Mouse (Mus musculus) cerebellum, adult 2 months (tissue): ENCODE measurements at regions not wholly inside any gene's neighbourhood (a gene's known extent, or its start where the extent isn't known, plus 50 kb on each side); places are given as distances from the start of the nearest gene placed in this dataset.

Experiments used
- DNase-seq, 2 experiments: peaks; one replicate each; pipeline ENCODE4 v3.0.0; 2021
- H3K27ac ChIP-seq: fragments of 200-500 bp; 2 replicates; pipeline ENCODE4 v1.5.1; 2012; ENCODE audit warnings: low read length, control low read depth, inconsistent platforms; ENCODE audit not compliant: insufficient read depth
- H3K27me3 ChIP-seq: fragments of 200-500 bp; 2 replicates; pipeline ENCODE4 v1.6.1; 2012; ENCODE audit warnings: inconsistent platforms, mild to moderate bottlenecking, low read length, moderate library complexity; ENCODE audit not compliant: control insufficient read depth, insufficient read depth
- H3K4me1 ChIP-seq: fragments of 200-500 bp; 2 replicates; pipeline ENCODE4 v1.6.1; 2011; ENCODE audit warnings: low read length; ENCODE audit not compliant: control insufficient read depth, insufficient read depth
- H3K4me3 ChIP-seq: fragments of 200-500 bp; replicated peaks from 2 replicates; pipeline ENCODE3; 2011; ENCODE audit warnings: mild to moderate bottlenecking, low read depth, low read length, control low read depth; ENCODE audit not compliant: insufficient read depth
- CTCF ChIP-seq: fragments of 200-500 bp; IDR thresholded peaks from 2 replicates; pipeline ENCODE4 v1.5.1; 2011; ENCODE audit warnings: low read depth, mild to moderate bottlenecking, control low read depth, low read length, moderate library complexity, borderline replicate concordance; ENCODE audit not compliant: insufficient read depth
- POLR2A ChIP-seq: fragments of 200-500 bp; IDR thresholded peaks from 2 replicates; pipeline ENCODE4 v1.6.1; 2011; ENCODE audit warnings: low read length, control low read depth, borderline replicate concordance; ENCODE audit not compliant: insufficient read depth
- WGBS: fragments of 180-500 bp; shearing (Covaris S2); methylation state at CpG from one replicate; pipeline ENCODE4 v1.1.7; 2018; 5-methylcytosine and 5-hydroxymethylcytosine counted together

DNA sequence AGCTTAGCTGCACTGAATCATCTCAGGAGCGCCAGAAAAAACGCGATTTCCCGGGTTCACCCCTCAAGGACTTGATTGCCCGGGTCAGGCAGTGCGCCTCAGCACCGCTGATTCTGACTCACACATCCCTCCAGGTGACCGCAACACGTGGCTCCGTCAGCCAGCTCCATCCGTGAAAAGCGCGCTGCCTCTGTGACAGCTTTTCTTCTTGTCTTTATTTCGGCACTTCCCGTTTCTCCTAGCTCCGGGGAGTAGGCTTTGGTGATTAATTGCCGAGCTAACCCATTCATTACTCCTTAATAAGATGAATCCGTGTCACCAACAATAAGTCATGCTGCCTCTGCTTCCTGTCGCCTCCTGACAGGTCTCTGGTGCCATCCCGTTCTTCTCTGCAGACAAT, 108.6 kb downstream of the Katnal1 start:
- Histone ChIP-seq H3K27ac (no peak overlapping the region), H3K4me1 (no peaks in the 10 kb centered on the region), H3K4me3 (no peak overlapping the region), H3K27me3 (no peaks in the 10 kb centered on the region)
- 14% methylated on average over 20 of the region's 20 CpGs for WGBS
- TF ChIP-seq CTCF = no peak
- TF ChIP-seq POLR2A = no peak
- no peak for DNase-seq

DNA sequence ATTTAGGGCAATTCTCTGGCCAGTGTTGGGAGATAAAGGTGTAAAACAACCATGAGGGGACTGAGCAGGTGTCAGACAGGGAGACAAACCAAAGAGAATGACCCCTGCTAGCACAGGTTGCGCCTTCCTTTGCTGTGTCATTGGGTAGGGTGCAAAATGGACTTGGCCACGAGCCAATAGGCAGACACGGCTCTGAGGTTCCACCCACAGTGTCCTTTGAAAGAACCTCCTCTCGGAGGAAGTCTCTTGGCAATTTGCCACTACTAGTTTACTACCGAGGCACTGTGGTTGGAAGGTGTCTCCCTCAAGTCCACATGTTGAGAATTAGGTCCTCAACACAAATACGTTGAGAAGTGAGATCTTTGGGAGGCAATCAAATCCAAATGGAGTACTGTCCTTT, 109.7 kb downstream of the Katnal1 start:
- Histone ChIP-seq H3K27ac (no peak overlapping the region), H3K4me1 (no peaks in the 10 kb centered on the region), H3K27me3 (no peaks in the 10 kb centered on the region), H3K4me3 (no peak overlapping the region)
- 32% methylated on average over 6 of the region's 6 CpGs for WGBS
- no peak for DNase-seq
- no peak for TF ChIP-seq CTCF
- TF ChIP-seq POLR2A = no peak

- DNase-seq = no peak
- Histone ChIP-seq H3K4me1 (no peaks in the 10 kb centered on the region), H3K27ac (no peak overlapping the region), H3K27me3 (no peaks in the 10 kb centered on the region), H3K4me3 (no peak overlapping the region)
- TF ChIP-seq POLR2A (no peak), CTCF (no peak)
- WGBS = 92% methylated on average over 2 of the region's 2 CpGs
Measured at GRCm38 (mm10) chr5:148818746-148819145, 110.4 kb downstream of the Katnal1 start.

DNA sequence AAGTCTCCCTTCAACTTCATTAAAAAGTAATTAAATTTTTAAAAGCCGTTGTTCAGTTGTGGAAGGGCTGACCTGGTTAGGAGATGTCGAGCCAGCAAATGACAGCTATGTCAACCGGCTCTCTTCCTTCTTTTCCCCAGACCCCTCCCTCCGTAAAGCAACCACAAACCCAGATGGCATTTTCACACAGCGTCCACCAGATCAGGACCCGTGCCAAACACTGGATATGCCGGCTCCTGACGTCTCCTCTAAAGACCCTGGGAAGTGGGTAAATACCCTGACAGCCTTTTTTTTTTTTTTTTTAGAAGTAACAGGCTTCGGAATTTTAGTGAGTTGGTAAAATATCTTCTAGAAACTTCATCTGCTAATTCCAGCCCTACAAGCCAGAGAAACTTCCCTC, 116.3 kb downstream of the Katnal1 start:
- Histone ChIP-seq H3K27ac (no peak overlapping the region), H3K27me3 (no peaks in the 10 kb centered on the region), H3K4me3 (no peak overlapping the region), H3K4me1 (peaks cover 3% of the 10 kb centered on the region)
- no peak for TF ChIP-seq POLR2A
- TF ChIP-seq CTCF = no peak
- WGBS = 9% methylated on average over 9 of the region's 9 CpGs
- no peak for DNase-seq

GRCm38 (mm10) chr5:148812016-148812415, 117.1 kb downstream of the Katnal1 start:
- H3K4me3 ChIP-seq = no peak overlapping the region
- H3K27ac ChIP-seq = no peak overlapping the region
- WGBS = 16% methylated on average over 13 of the region's 13 CpGs
- peaks cover 3% of the 10 kb centered on the region for H3K4me1 ChIP-seq
- no peaks in the 10 kb centered on the region for H3K27me3 ChIP-seq
- peak; percentile 28 to 50 for DNase-seq
- no peak for TF ChIP-seq POLR2A
- peak; percentile 71 for TF ChIP-seq CTCF

DNA sequence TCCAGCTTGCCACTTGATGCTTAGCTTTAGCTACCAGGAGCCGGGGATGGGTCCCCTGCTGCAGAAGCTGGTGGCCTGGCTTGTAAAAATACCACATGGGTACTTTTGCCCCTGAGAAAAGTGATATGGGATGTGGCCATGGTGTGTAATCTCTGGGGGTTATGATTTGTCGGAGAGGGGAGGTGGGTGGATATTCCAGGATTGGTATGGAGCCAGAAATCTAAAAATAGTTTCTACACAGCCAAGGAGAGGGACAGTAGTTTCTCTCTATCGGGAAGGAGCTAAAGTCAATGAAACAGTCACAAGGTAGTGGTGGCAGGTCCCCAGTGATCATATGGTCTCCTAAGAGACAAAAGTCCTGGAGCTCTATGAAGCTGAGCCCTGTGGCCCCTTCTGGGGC, 119.6 kb downstream of the Katnal1 start:
- 33% methylated on average over 3 of the region's 3 CpGs for WGBS
- TF ChIP-seq CTCF = no peak
- TF ChIP-seq POLR2A = no peak
- DNase-seq = no peak
- Histone ChIP-seq H3K4me1 (peaks cover 3% of the 10 kb centered on the region), H3K4me3 (no peak overlapping the region), H3K27me3 (no peaks in the 10 kb centered on the region), H3K27ac (no peak overlapping the region)

DNA sequence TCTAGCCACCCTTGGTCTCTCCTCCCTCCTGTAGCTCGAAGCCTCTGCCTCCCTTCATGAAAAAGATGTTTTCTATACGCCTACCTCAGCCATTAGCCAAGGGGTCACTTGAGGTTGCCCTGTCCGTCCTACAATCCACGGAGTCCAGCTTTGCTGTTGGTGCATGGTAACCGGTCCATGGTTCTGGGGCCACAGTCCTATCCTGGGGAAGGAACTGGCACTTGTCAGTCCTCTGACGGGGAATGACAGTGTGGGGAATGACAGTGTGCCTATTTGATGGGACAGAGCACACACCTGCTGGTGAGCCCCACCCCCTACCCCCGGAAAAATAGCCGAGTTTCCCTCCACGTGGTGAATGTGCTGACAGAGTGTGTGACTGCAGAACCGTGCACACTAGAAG, 120.1 kb downstream of the Katnal1 start:
- 15% methylated on average over 10 of the region's 10 CpGs for WGBS
- DNase-seq = no peak
- H3K4me1 ChIP-seq = peaks cover 3% of the 10 kb centered on the region
- no peak overlapping the region for H3K4me3 ChIP-seq
- no peak overlapping the region for H3K27ac ChIP-seq
- no peaks in the 10 kb centered on the region for H3K27me3 ChIP-seq
- no peak for TF ChIP-seq CTCF
- no peak for TF ChIP-seq POLR2A

- H3K4me1 ChIP-seq = peaks cover 3% of the 10 kb centered on the region
- DNase-seq = peak; percentile 31 to 59
- H3K4me3 ChIP-seq = no peak overlapping the region
- H3K27ac ChIP-seq = no peak overlapping the region
- no peaks in the 10 kb centered on the region for H3K27me3 ChIP-seq
- TF ChIP-seq POLR2A (no peak), CTCF (peak; percentile 62)
- 6% methylated on average over 4 of the region's 4 CpGs for WGBS
Measured at GRCm38 (mm10) chr5:148808426-148808825, 120.7 kb downstream of the Katnal1 start.
